Mouse (Mus musculus) ES-Bruce4 (cell line): Measurements from ENCODE around the gene Sept1.

ENCODE experiments used
- CTCF ChIP-seq: IDR thresholded peaks from one replicate; pipeline ENCODE4 v1.8.1; 2011; ENCODE audit warnings: low read depth, low read length
- EP300 ChIP-seq: IDR thresholded peaks from 2 replicates; pipeline ENCODE4 v1.6.1; 2011; ENCODE audit warnings: low read depth, low read length; ENCODE audit not compliant: insufficient read depth
- POLR2A ChIP-seq: IDR thresholded peaks from one replicate; pipeline ENCODE4 v1.8.1; 2011; ENCODE audit warnings: low read length; ENCODE audit not compliant: insufficient read depth

DNA sequence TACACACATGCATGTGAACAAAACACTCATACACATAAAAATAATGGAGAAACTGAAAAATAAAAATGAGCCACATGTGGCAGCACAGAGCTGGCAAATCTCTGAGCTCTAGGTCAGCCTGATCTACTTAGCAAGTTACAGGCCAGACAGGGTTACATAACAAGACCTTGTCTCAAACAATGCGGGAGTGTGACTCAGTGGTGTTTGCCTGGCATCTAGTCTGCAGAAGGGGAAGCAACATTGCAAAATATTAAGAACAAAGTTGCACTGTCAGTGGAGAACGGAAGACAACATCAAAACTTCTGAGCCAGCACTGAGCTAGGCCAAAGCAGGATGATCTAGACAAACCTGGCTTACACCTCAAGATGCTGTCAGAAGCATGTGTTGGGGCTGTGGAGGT lies 37.3 kb upstream of the Sept1 start:
- TF ChIP-seq CTCF = no peak
- TF ChIP-seq EP300 = no peak
- TF ChIP-seq POLR2A = no peak
